Mouse (Mus musculus) testis, adult 2 months (tissue): Measurements from ENCODE around the gene Card10. TPM values are rescaled to one million over a fixed set of nuclear protein-coding genes. Genes with fewer than 3 reads are reported as not detected.

Experiments used
- H3K27ac ChIP-seq: fragments of 200-500 bp; 2 replicates; pipeline ENCODE4 v1.5.1; 2012; ENCODE audit warnings: low read depth, low read length; ENCODE audit not compliant: control insufficient read depth, insufficient read depth
- H3K27me3 ChIP-seq: fragments of 200-500 bp; 2 replicates; pipeline ENCODE4 v1.6.1; 2012; ENCODE audit warnings: mild to moderate bottlenecking, low read length, moderate library complexity; ENCODE audit not compliant: control insufficient read depth, insufficient read depth
- H3K36me3 ChIP-seq: fragments of 200-500 bp; 2 replicates; pipeline ENCODE4 v1.6.1; 2012; ENCODE audit warnings: mild to moderate bottlenecking, low read length; ENCODE audit not compliant: control insufficient read depth, insufficient read depth
- H3K4me1 ChIP-seq: fragments of 200-500 bp; 2 replicates; pipeline ENCODE4 v1.6.1; 2012; ENCODE audit warnings: low read length; ENCODE audit not compliant: control insufficient read depth, insufficient read depth
- H3K4me3 ChIP-seq: fragments of 200-500 bp; 2 replicates; pipeline ENCODE4 v1.5.1; 2012; ENCODE audit warnings: low read depth, mild to moderate bottlenecking, low read length, moderate library complexity, mixed read lengths; ENCODE audit not compliant: control insufficient read depth
- CTCF ChIP-seq: fragments of 200-500 bp; IDR thresholded peaks from 2 replicates; pipeline ENCODE4 v1.5.1; 2012; ENCODE audit warnings: low read depth, mild to moderate bottlenecking, inconsistent platforms, low read length, moderate library complexity; ENCODE audit not compliant: control insufficient read depth, insufficient read depth, insufficient replicate concordance
- POLR2A ChIP-seq: fragments of 200-500 bp; IDR thresholded peaks from 2 replicates; pipeline ENCODE4 v1.6.1; 2012; ENCODE audit warnings: low read depth, mild to moderate bottlenecking, inconsistent platforms, low read length, moderate library complexity; ENCODE audit not compliant: control insufficient read depth
- polyA plus RNA-seq: library from polyadenylated mRNA; depleted of rRNA; stranded (reverse); fragments of >200 nt; gene quantifications from 2 replicates; pipeline ENCODE4 v1.2.3, GENCODE M21; 2012

The Card10 gene
- polyA plus RNA-seq, 1 experiment: 5.0 TPM

DNA sequence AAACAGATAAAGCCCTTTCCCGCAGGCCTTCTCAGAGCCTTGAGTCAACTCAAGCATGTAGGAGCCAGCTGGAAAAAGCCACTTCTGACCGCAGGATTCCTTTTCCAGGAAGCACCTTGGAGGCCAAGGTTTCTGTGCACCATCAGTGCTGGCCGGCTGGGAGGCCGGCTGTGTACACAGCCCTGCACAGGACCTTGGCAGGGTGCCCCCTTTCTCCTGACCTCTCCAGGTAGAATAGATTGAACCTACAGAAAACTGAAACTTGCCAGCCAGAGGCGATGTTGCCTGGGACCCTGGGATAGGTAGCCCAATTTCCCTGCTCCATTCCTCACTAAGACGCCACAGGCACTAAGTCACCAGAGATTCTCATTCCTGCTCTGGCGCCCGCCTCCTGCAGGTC is 43.0 kb upstream of the Card10 start:
- H3K36me3 ChIP-seq: no peaks in the 10 kb centered on the region
- no peak overlapping the region for H3K27ac ChIP-seq
- H3K4me3 ChIP-seq: no peak overlapping the region
- no peak for TF ChIP-seq POLR2A
- TF ChIP-seq CTCF: no peak
- no peaks in the 10 kb centered on the region; the same call in 1 of the 2 replicates for H3K27me3 ChIP-seq
- peaks cover 13% of the 10 kb centered on the region for H3K4me1 ChIP-seq

DNA sequence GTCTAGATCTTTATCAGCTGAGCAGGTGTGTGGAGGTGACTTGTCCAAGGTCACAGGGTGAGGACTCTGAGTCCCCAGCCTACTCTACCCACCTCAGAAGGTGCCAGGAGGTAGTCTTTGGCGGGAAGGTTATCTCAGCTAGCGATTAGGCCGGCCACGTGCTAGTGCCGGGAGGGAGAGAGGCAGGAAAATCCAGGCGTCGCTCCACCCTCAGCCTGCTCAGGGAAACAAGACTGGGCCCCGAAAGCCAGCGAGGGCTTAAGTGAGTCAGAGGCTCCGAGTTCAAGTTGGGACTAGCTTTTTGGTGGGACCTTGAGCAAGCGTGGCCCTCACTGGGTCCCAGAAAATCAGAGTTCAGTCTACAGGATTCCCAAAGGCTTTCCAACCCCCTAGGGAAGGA is 42.5 kb upstream of the Card10 start:
- peaks cover 11% of the 10 kb centered on the region for H3K4me1 ChIP-seq
- no peaks in the 10 kb centered on the region for H3K36me3 ChIP-seq
- H3K4me3 ChIP-seq: no peak overlapping the region
- H3K27ac ChIP-seq: no peak overlapping the region
- no peaks in the 10 kb centered on the region; the same call in 1 of the 2 replicates for H3K27me3 ChIP-seq
- TF ChIP-seq CTCF (no peak), POLR2A (no peak)

DNA sequence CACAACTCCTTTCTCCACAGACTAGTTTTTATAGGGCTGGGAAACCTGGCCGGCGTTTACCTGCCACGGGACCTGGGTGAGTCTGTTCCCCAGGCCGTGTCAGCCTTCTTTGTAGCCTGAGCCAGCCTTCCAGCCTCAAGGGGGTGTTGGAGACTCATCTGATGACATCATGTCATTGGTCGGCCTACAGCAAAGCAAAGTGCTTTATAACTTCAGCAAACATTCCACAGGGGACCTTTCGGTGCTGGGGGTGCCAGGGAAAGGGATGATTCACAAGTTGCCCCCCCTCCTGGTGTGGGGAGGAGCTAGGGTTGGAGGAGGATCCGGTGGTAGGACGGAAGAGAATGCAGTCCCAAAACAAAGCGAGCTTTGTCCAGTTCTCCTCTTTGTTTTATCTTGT is 41.9 kb upstream of the Card10 start:
- Histone ChIP-seq H3K4me1 (peaks cover 11% of the 10 kb centered on the region), H3K27me3 (no peaks in the 10 kb centered on the region; the same call in 1 of the 2 replicates), H3K27ac (no peak overlapping the region), H3K36me3 (no peaks in the 10 kb centered on the region), H3K4me3 (no peak overlapping the region)
- TF ChIP-seq CTCF (no peak), POLR2A (no peak)

DNA sequence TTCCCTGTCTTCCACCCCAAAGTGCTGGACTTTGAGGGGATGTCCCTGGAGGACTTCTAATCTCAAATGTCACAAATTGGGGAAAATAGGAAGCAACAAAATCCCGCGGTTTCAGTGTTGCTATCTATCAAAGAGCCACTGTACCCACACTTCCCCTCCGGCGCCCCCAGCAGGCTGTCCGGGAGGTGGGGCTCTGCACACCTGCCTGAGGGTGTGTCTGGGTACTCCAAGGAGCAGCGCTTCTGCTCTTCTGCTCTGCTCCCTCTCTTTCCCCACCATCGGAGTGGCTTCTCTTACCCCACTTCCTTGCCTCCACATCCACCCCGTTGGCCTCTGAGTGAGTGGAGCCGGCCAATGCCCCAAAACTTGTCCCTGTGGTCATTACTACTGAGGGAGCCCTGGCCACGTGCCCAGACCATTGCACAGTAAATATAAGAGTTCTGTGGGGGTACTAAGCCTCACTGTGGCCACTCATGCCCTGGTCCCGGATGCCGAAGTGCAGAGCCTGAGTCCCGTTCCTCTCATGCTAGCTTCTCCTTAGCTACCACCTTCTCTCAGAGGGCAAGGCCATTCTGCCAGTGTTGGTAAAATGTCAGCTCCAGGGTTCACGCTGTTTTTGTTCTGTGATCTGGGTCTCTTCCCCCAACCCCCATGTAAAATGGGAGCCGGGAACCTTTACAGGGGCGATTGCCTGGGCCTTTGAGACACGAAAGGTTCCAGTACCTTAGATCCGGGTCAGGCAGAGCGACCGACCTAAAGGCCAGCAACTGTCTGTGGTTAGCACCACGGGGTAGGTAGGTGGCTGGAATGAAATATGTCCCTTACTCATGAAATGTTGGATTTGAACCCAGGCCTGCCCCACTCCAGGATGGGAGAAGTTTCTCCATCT is 41.0 kb upstream of the Card10 start:
- no peak for TF ChIP-seq POLR2A
- no peak for TF ChIP-seq CTCF
- no peaks in the 10 kb centered on the region; the same call in 1 of the 2 replicates for H3K27me3 ChIP-seq
- peaks cover 11% of the 10 kb centered on the region for H3K4me1 ChIP-seq
- peak overlapping the region; percentile 59 for H3K4me3 ChIP-seq
- H3K27ac ChIP-seq: no peak overlapping the region
- no peaks in the 10 kb centered on the region for H3K36me3 ChIP-seq

DNA sequence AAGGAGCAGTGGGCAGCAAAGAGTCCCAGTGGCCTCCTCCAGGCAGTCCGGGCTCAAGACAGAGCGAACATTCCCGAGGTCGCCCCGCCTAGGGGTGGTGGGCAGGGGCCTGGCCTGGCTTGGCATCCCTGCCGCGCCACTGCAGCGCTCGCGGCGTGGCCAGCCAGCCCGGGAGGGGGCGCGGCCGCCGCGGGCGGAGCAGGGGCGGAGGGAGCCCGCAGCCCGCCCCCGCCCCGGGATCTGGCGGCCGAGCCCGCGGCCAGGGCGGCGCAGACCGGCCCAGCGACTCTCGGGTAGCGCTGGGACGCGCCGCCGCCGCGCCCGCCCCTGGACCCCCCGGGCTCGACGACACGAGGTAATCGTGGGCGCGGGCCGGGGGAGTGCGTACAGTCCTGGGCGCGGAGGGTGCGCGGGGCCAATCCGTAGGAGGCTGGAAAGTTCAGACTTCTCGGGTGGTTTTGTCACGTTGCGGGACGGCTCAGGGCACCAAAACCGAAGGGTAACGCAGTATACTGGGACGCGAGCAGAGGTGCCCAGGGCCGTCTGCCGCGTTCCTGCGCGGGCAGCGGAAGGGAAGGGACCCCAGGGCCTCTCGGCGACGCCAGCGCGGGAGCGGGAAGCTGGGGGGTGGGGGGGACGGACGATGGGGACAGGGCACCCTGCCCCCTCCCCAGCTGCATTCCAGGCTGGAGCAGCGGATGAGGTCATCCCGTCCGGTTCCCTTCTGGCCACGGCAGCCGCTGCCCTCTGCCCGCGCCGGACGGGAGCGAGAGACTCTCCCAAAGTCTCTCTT is 39.7 kb upstream of the Card10 start, which contains the start of gene Cdc42ep1:
Gene Cdc42ep1 (plus strand): TSS at position 254 of the 793 bp plus-strand sequence.
- TF ChIP-seq POLR2A: no peak
- no peak for TF ChIP-seq CTCF
- H3K4me1 ChIP-seq: peaks cover 11% of the 10 kb centered on the region
- H3K4me3 ChIP-seq: peak within 1 kb of the TSS; percentile 59
- H3K27ac ChIP-seq: peak within 1 kb of the TSS; percentile 24; the same call in 1 of the 2 replicates
- H3K27me3 ChIP-seq: no peaks in the 10 kb centered on the region; the same call in 1 of the 2 replicates
- no peaks in the 10 kb centered on the region for H3K36me3 ChIP-seq

DNA sequence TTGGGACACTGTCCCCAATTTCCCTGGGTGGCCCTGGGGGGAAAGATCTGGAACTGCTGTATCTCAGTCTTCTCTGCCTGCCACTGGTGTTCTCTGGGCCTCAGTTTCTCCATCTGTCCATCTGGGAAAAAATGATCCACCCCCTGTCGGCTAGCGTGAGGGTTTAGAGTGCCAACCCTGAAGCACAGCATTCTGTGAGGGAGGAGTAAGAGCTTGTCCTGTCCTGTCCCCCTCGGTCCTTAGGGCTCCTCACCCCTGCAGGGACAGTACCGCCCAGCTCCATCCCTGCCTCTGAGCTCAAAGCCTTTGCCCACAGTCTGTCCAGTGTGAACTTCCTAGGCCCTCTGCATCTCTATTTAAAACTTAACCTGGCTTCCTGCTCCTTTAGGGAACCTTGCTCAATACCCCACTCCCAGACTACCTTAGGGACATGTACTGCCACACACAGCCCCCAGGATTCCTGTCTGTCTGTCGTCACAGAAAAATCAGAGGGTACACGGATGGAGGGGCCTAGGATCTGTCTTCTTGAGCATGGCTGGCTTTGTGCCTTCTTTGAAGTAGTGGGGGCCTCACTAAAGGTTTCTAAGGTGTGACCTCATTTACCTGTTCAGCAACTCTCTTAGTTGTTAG is 38.4 kb upstream of the Card10 start:
- TF ChIP-seq POLR2A (no peak), CTCF (no peak)
- H3K4me3 ChIP-seq: no peak overlapping the region
- no peak overlapping the region for H3K27ac ChIP-seq
- H3K27me3 ChIP-seq: no peaks in the 10 kb centered on the region; the same call in 1 of the 2 replicates
- H3K36me3 ChIP-seq: no peaks in the 10 kb centered on the region
- peaks cover 11% of the 10 kb centered on the region for H3K4me1 ChIP-seq
